Mouse (Mus musculus) midbrain, embryonic 16.5 days (tissue): Measurements from ENCODE around the gene 1810030O07Rik. TPM values are rescaled to one million over a fixed set of nuclear protein-coding genes. Genes with fewer than 3 reads are reported as not detected.
"Not testable (repeated sequence)": the region's sequence is repeated elsewhere in the genome, so short reads cannot be mapped to it uniquely, and the experiment has no call there.

ENCODE experiments used
- ATAC-seq: fragments of 200-750 bp; cut with Nextera tagmentation; 2 replicates; pipeline ENCODE4 v1.8.0; 2017; ENCODE audit warnings: moderate TSS enrichment
- H3K27ac ChIP-seq: fragments of 300-500 bp; sonication (generic); 2 replicates; pipeline ENCODE4 v1.5.1; 2014; ENCODE audit warnings: mild to moderate bottlenecking, low read length, mixed read lengths
- H3K27me3 ChIP-seq: fragments of 300-500 bp; sonication (generic); 2 replicates; pipeline ENCODE4 v1.6.1; 2014; ENCODE audit warnings: low read depth, low read length, mixed read lengths; ENCODE audit not compliant: control insufficient read depth, insufficient read depth
- H3K36me3 ChIP-seq: fragments of 300-500 bp; sonication (generic); 2 replicates; pipeline ENCODE4 v1.6.1; 2014; ENCODE audit warnings: mild to moderate bottlenecking, low read length, moderate library complexity, mixed read lengths; ENCODE audit not compliant: control insufficient read depth, insufficient read depth
- H3K4me1 ChIP-seq: fragments of 300-500 bp; sonication (generic); 2 replicates; pipeline ENCODE4 v1.6.1; 2014; ENCODE audit warnings: mild to moderate bottlenecking, low read length, mixed read lengths; ENCODE audit not compliant: control insufficient read depth, insufficient read depth
- H3K4me2 ChIP-seq: fragments of 300-500 bp; sonication (generic); 2 replicates; pipeline ENCODE4 v1.6.1; 2014; ENCODE audit warnings: mild to moderate bottlenecking, low read length, mixed read lengths
- H3K4me3 ChIP-seq: fragments of 300-500 bp; sonication (generic); 2 replicates; pipeline ENCODE4 v1.5.1; 2014; ENCODE audit warnings: low read depth, mild to moderate bottlenecking, low read length, moderate library complexity, mixed read lengths
- H3K9ac ChIP-seq: fragments of 300-500 bp; sonication (generic); 2 replicates; pipeline ENCODE4 v1.6.1; 2014; ENCODE audit warnings: low read depth, low read length, mixed read lengths
- H3K9me3 ChIP-seq: fragments of 300-500 bp; sonication (generic); replicated peaks from 2 replicates; pipeline ENCODE4 v1.6.1; 2014; ENCODE audit warnings: mild to moderate bottlenecking, low read length, mixed read lengths; ENCODE audit not compliant: control insufficient read depth, poor library complexity, severe bottlenecking
- WGBS: fragments of 180-500 bp; shearing (Covaris S2); extraction: QIAGEN DNeasy Blood & Tissue Kit; methylation state at CpG from one replicate; pipeline ENCODE4 v1.1.7; 2014; 5-methylcytosine and 5-hydroxymethylcytosine counted together
- polyA plus RNA-seq: library from polyadenylated mRNA; unstranded; fragments of >200 nt; fragmentation: Nextera tagmentation; extraction: Ambion mirVana; gene quantifications from 2 replicates; pipeline ENCODE4 v1.2.1, GENCODE M21; 2015

1810030O07Rik gene
- polyA plus RNA-seq, 1 experiment from 2014 or later, result 26.4 TPM

DNA sequence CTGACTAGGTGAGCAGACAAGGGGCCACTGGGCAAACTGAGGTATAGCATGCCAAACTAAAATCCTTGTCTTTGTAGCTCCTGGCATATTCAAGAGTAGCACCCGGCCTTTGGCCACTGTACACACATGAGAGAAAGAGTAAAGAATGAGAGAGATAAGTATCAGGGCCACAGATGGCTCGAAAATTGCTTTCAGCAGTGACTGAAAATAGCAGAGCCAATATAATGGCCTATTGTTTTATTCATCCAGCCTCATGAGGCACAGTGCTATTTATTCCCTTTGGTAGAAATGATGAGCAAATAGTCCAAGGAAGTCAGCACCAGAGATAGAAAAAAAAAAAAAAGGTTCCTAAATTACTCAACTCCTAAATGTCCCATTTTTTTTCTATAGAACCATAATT is 28.5 kb downstream of the 1810030O07Rik start:
- Histone ChIP-seq H3K4me3 (no peak overlapping the region), H3K4me2 (no peak overlapping the region), H3K36me3 (no peaks in the 10 kb centered on the region), H3K27ac (no peak overlapping the region), H3K9me3 (no peaks in the 10 kb centered on the region), H3K4me1 (no peaks in the 10 kb centered on the region), H3K9ac (no peak overlapping the region), H3K27me3 (no peaks in the 10 kb centered on the region)
- WGBS, result 42% methylated on average over 2 of the region's 2 CpGs
- ATAC-seq, result no peak

DNA sequence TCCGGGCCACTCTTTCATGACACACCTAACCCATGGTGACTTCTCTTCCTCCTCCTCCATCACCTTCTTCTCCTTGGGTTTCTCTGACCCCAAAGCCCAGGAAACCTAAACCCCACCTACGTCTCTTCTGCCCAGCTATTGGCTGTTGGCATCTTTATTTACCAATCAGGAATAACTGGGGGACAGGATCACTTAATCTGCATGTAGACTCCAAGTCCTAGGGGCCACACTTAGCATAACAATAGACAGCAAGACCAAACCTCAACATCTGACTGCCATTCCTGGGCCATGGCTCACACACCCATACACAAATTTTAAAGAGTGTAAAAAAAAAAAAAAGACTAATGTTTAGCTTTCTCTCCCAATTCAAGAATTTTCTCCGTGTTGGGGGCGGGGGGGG is 48.3 kb downstream of the 1810030O07Rik start:
- Histone ChIP-seq H3K4me3 (no peak overlapping the region), H3K9me3 (no peaks in the 10 kb centered on the region), H3K27ac (no peak overlapping the region), H3K9ac (no peak overlapping the region), H3K27me3 (no peaks in the 10 kb centered on the region), H3K4me1 (no peaks in the 10 kb centered on the region), H3K36me3 (no peaks in the 10 kb centered on the region), H3K4me2 (no peak overlapping the region)
- WGBS, result 89% methylated on average over 2 of the region's 4 CpGs
- ATAC-seq, result no peak

DNA sequence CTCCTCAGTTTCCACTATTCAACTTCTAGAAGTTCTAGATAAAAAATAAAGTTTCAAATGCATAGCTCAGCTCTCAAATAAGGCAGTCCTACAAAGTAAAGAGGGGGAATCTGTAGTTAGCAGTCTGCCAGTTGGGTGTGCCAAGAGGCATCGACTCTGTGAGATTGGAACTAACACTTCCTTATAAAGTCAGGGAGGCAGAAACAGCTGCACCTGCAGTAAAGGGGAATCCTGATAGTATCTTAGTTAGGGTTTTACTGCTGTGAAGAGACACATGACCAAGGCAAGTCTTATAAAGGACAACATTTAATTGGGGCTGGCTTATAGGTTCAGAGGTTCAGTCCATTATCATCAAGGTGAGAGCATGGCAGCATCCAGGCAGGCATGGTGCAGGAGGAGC is 61.1 kb downstream of the 1810030O07Rik start:
- not testable (repeated sequence) for H3K4me3 ChIP-seq, H3K36me3 ChIP-seq, H3K9ac ChIP-seq, ATAC-seq, H3K9me3 ChIP-seq, H3K4me2 ChIP-seq, H3K27me3 ChIP-seq, H3K4me1 ChIP-seq, H3K27ac ChIP-seq
- WGBS, result 90% methylated on average over 1 of the region's 1 CpGs

DNA sequence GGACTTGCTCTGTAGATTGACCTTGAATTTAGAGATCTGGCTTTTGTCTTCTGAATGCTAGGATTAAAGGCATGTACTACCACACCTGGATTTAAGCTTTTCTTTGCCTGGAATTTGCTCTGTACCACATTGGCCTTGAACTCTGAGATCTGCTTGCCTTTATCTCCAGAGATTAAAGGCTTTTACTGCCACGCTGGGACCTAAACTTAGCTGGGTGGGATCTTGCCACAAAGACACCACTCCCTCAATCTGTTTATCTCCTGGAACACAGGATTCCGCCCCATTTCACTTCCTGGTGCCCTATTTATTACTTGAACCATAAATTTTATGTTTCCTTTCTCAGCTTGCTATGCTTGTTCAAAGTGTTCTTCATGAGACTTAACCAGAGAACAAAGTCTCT is 62.3 kb downstream of the 1810030O07Rik start:
- 0 out of 2 replicates have a peak, but pooled peaks cover 2% of the 10 kb centered on the region for H3K36me3 ChIP-seq
- no peaks in the 10 kb centered on the region for H3K27me3 ChIP-seq
- no peaks in the 10 kb centered on the region for H3K9me3 ChIP-seq
- no peak overlapping the region for H3K4me2 ChIP-seq
- WGBS, result 87% methylated on average over 2 of the region's 2 CpGs
- no peak overlapping the region for H3K4me3 ChIP-seq
- no peak overlapping the region for H3K9ac ChIP-seq
- no peaks in the 10 kb centered on the region for H3K4me1 ChIP-seq
- H3K27ac ChIP-seq, result no peak overlapping the region
- ATAC-seq, result no peak

DNA sequence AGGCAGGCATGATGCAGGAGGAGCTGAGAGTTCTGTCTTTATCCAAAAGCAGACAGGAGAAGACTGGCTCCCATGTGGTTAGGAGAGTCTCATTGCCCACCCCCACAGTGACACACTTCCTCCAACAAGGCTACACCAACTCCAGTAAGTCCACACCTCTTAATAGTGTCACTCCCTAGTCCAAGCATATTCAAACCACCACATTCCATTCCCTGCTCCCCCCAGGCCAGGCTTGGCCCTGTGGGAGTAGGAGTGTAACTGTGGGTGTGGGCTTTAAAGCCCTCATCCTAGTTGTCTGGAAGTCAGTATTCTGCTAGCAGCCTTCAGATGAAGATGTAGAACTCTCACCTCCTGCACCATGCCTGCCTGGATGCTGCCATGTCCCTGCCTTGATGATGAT is 62.9 kb downstream of the 1810030O07Rik start:
- not testable (repeated sequence) for H3K27me3 ChIP-seq, H3K4me1 ChIP-seq, H3K36me3 ChIP-seq, H3K9me3 ChIP-seq, H3K4me3 ChIP-seq, ATAC-seq, H3K27ac ChIP-seq, H3K4me2 ChIP-seq, H3K9ac ChIP-seq

Other genes with a start within 250 kb of the 1810030O07Rik start
- 216 and 229 TPM in 2 replicates for gene Atp6ap2, start 85.9 kb downstream of the 1810030O07Rik start, polyA plus RNA-seq
- 11.8 and 12.6 TPM in 2 replicates for gene Med14, start 88.4 kb upstream of the 1810030O07Rik start, polyA plus RNA-seq